Mouse (Mus musculus): ENCODE measurements around the gene Fignl2. TPM values are rescaled to one million over a fixed set of nuclear protein-coding genes. Genes with fewer than 3 reads are reported as not detected.
A peak's percentile ranks its signal among the peaks of the same experiment; 100 is the strongest.

Gene Fignl2
- polyA plus RNA-seq, 1 experiment: 0.02 TPM

GRCm38 (mm10) chr15:101113176-101113575 is 34.8 kb upstream of the Fignl2 start:
- peak overlapping the region; percentile 39 for H3K4me2 ChIP-seq (ENCODE audit: low read depth)
- no peaks in the 10 kb centered on the region for H3K36me3 ChIP-seq (ENCODE audit: control insufficient read depth, insufficient read depth)
- no peaks in the 10 kb centered on the region for H3K79me2 ChIP-seq (ENCODE audit: control insufficient read depth, insufficient read depth)
- H3K27me3 ChIP-seq (ENCODE audit: control insufficient read depth, insufficient read depth, insufficient read length): peaks cover 27% of the 10 kb centered on the region
- H3ac ChIP-seq (ENCODE audit: control insufficient read depth, insufficient read length): no peak overlapping the region
- peak; percentile 64; the same call in 1 of the 2 replicates for TF ChIP-seq CEBPB (IDR thresholded peaks at IDR 0.05; ENCODE audit: insufficient read depth, poor library complexity, severe bottlenecking)
- no peak for TF ChIP-seq SRF (IDR thresholded peaks at IDR 0.05; ENCODE audit: control insufficient read depth, insufficient read length, low read depth)
- TF ChIP-seq USF1 (IDR thresholded peaks at IDR 0.05; ENCODE audit: low read depth): peak; percentile 71
- no peak overlapping the region for H3K4me3 ChIP-seq

GRCm38 (mm10) chr15:101107906-101108671 is 29.7 kb upstream of the Fignl2 start:
- H3K36me3 ChIP-seq (ENCODE audit: control insufficient read depth, insufficient read depth): no peaks in the 10 kb centered on the region
- H3ac ChIP-seq (ENCODE audit: control insufficient read depth, insufficient read length): no peak overlapping the region
- H3K27me3 ChIP-seq (ENCODE audit: control insufficient read depth, insufficient read depth, insufficient read length): peaks cover 31% of the 10 kb centered on the region
- TF ChIP-seq SRF (IDR thresholded peaks at IDR 0.05; ENCODE audit: control insufficient read depth, insufficient read length, low read depth) (no peak), MAX (IDR thresholded peaks at IDR 0.05; ENCODE audit: low read depth) (no peak)
- no peaks in the 10 kb centered on the region for H3K79me2 ChIP-seq (ENCODE audit: control insufficient read depth, insufficient read depth)
- no peak overlapping the region for H3K4me3 ChIP-seq
- no peak overlapping the region for H3K4me2 ChIP-seq (ENCODE audit: low read depth)

GRCm38 (mm10) chr15:101106011-101106410 is 27.6 kb upstream of the Fignl2 start:
- H3K27me3 ChIP-seq (ENCODE audit: control insufficient read depth, insufficient read depth, insufficient read length): peaks cover 22% of the 10 kb centered on the region
- H3ac ChIP-seq (ENCODE audit: control insufficient read depth, insufficient read length): no peak overlapping the region
- TF ChIP-seq MAX (IDR thresholded peaks at IDR 0.05; ENCODE audit: low read depth) (no peak), POLR2A (IDR thresholded peaks at IDR 0.05; ENCODE audit: insufficient read length, low read depth) (no peak), MYOG (IDR thresholded peaks at IDR 0.05; ENCODE audit: control insufficient read depth in 1 of 3, insufficient read depth in 1 of 3, insufficient read length in 2 of 3, low read depth in 2 of 3) (no peak), REST (IDR thresholded peaks at IDR 0.05; ENCODE audit: insufficient read depth, insufficient read length) (no peak), SRF (IDR thresholded peaks at IDR 0.05; ENCODE audit: control insufficient read depth, insufficient read length, low read depth) (no peak), TCF12 (IDR thresholded peaks at IDR 0.05; ENCODE audit: insufficient read depth, poor library complexity, severe bottlenecking) (no peak), USF1 (IDR thresholded peaks at IDR 0.05; ENCODE audit: low read depth) (no peak), E2F4 (IDR thresholded peaks at IDR 0.05; ENCODE audit: insufficient read depth) (no peak), POLR2AphosphoS2 (IDR thresholded peaks at IDR 0.05; ENCODE audit: insufficient read length, low read depth) (no peak), CEBPB (IDR thresholded peaks at IDR 0.05; ENCODE audit: insufficient read depth, poor library complexity, severe bottlenecking) (no peak), MYOD1 (IDR thresholded peaks at IDR 0.05; ENCODE audit: control insufficient read depth in 1 of 3, insufficient read length in 2 of 3, low read depth in 2 of 3) (no peak), TCF3 (IDR thresholded peaks at IDR 0.05; ENCODE audit: insufficient read length, low read depth) (no peak)
- H3K4me2 ChIP-seq (ENCODE audit: low read depth): peak overlapping the region; percentile 47
- no peaks in the 10 kb centered on the region for H3K36me3 ChIP-seq (ENCODE audit: control insufficient read depth, insufficient read depth)
- no peak overlapping the region for H3K4me3 ChIP-seq
- H3K79me2 ChIP-seq (ENCODE audit: control insufficient read depth, insufficient read depth): no peaks in the 10 kb centered on the region

DNA sequence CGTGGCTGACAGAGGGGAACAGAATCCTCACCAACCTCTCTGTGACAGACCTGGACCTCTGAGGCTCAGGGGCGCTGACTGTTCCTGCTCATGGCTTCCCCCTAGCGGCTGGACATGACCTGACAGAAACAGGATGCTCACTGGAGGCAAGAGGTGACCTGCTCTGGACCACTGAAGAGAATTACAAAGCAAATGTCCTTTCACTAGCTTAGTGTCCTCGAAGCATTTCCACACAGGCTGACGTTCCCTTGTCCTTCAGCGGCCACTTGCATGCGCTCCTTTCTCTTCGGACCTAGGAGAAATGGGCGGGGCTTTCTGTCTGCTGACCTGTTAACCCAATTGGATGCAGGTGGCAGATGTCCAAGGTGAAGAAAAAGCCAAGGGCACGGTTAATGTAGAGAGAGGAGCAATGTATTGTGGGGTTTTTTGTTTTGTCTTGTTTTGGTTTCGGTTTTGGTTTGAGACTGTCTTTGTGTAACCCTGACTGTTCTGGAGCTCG is 27.2 kb upstream of the Fignl2 start:
- no peak for TF ChIP-seq USF1 (IDR thresholded peaks at IDR 0.05; ENCODE audit: low read depth)
- TF ChIP-seq REST (IDR thresholded peaks at IDR 0.05; ENCODE audit: insufficient read depth, insufficient read length): no peak
- TF ChIP-seq TCF3 (IDR thresholded peaks at IDR 0.05; ENCODE audit: insufficient read length, low read depth): no peak
- no peak for TF ChIP-seq POLR2AphosphoS2 (IDR thresholded peaks at IDR 0.05; ENCODE audit: insufficient read length, low read depth)
- no peak for TF ChIP-seq CEBPB (IDR thresholded peaks at IDR 0.05; ENCODE audit: insufficient read depth, poor library complexity, severe bottlenecking)
- no peak for TF ChIP-seq E2F4 (IDR thresholded peaks at IDR 0.05; ENCODE audit: insufficient read depth)
- no peak for TF ChIP-seq MYOD1 (IDR thresholded peaks at IDR 0.05; ENCODE audit: control insufficient read depth in 1 of 3, insufficient read length in 2 of 3, low read depth in 2 of 3)
- TF ChIP-seq MYOG (IDR thresholded peaks at IDR 0.05; ENCODE audit: control insufficient read depth in 1 of 3, insufficient read depth in 1 of 3, insufficient read length in 2 of 3, low read depth in 2 of 3): no peak
- no peak for TF ChIP-seq SRF (IDR thresholded peaks at IDR 0.05; ENCODE audit: control insufficient read depth, insufficient read length, low read depth)
- TF ChIP-seq POLR2A (IDR thresholded peaks at IDR 0.05; ENCODE audit: insufficient read length, low read depth): no peak
- no peak for TF ChIP-seq MAX (IDR thresholded peaks at IDR 0.05; ENCODE audit: low read depth)
- no peak for TF ChIP-seq TCF12 (IDR thresholded peaks at IDR 0.05; ENCODE audit: insufficient read depth, poor library complexity, severe bottlenecking)
- H3K4me3 ChIP-seq: no peak overlapping the region
- H3K27me3 ChIP-seq (ENCODE audit: control insufficient read depth, insufficient read depth, insufficient read length): peaks cover 20% of the 10 kb centered on the region
- no peaks in the 10 kb centered on the region for H3K79me2 ChIP-seq (ENCODE audit: control insufficient read depth, insufficient read depth)
- no peaks in the 10 kb centered on the region for H3K36me3 ChIP-seq (ENCODE audit: control insufficient read depth, insufficient read depth)
- H3ac ChIP-seq (ENCODE audit: control insufficient read depth, insufficient read length): no peak overlapping the region
- peak overlapping the region; percentile 47 for H3K4me2 ChIP-seq (ENCODE audit: low read depth)

- Histone ChIP-seq H3K4me3 (no peak overlapping the region), H3K4me2 (ENCODE audit: low read depth) (no peak overlapping the region), H3K79me2 (ENCODE audit: control insufficient read depth, insufficient read depth) (no peaks in the 10 kb centered on the region), H3K36me3 (ENCODE audit: control insufficient read depth, insufficient read depth) (no peaks in the 10 kb centered on the region), H3ac (ENCODE audit: control insufficient read depth, insufficient read length) (no peak overlapping the region), H3K27me3 (ENCODE audit: control insufficient read depth, insufficient read depth, insufficient read length) (peaks cover 21% of the 10 kb centered on the region)
- TF ChIP-seq POLR2AphosphoS2 (IDR thresholded peaks at IDR 0.05; ENCODE audit: insufficient read length, low read depth) (no peak), CEBPB (IDR thresholded peaks at IDR 0.05; ENCODE audit: insufficient read depth, poor library complexity, severe bottlenecking) (no peak), TCF3 (IDR thresholded peaks at IDR 0.05; ENCODE audit: insufficient read length, low read depth) (no peak), REST (IDR thresholded peaks at IDR 0.05; ENCODE audit: insufficient read depth, insufficient read length) (no peak)
Measured at GRCm38 (mm10) chr15:101103605-101104304, 25.4 kb upstream of the Fignl2 start.
